ENCODE assay signal across 13 mouse cellular contexts in genomic region chr6:128754265-128754664, GRCm38 (mm10). TPM values are rescaled to one million over a fixed set of nuclear protein-coding genes. Genes with fewer than 3 reads are reported as not detected.
DNase-seq lines count a peak whose midpoint lies in the region; ATAC-seq and TF ChIP-seq lines count a peak whose summit lies in the region.
"Not testable (repeated sequence)": the region's sequence is repeated elsewhere in the genome, so short reads cannot be mapped to it uniquely, and the experiment has no call there.
"Had no signal": no experiment of that assay in that cellular context is flagged by ENCODE, and none has a peak within 500 bp of the region (broad histone marks: within the 10 kb centered on the region; RNA-seq: fewer than 3 reads in every experiment).

No protein-coding gene starts in this region.

- intact Hi-C loops in gastrocnemius, postnatal 14 days (cut with DNase I; ENCODE audit: low total_unique reads) = not testable (repeated sequence)

- peak overlapping the region; percentile 29; the same call in 1 of the 2 replicates for H3K4me3 ChIP-seq in embryonic facial prominence, embryonic 10.5 days
- not testable (repeated sequence) for H3K4me3 ChIP-seq in hindbrain, embryonic 11.5 days (ENCODE audit: low read depth, low read length); limb, embryonic 11.5 days (ENCODE audit: low read depth, low read length); lung, postnatal 0 days (ENCODE audit: low read depth, low read length); neural tube, embryonic 11.5 days (ENCODE audit: low read depth, low read length)

- WGBS in embryonic facial prominence, embryonic 10.5 days = 42% methylated on average over 10 of the region's 10 CpGs
- WGBS in hindbrain, embryonic 11.5 days = 44% methylated on average over 10 of the region's 10 CpGs
- 48% methylated on average over 10 of the region's 10 CpGs for WGBS in limb, embryonic 11.5 days
- 23% methylated on average over 10 of the region's 10 CpGs for WGBS in lung, postnatal 0 days
- WGBS in neural tube, embryonic 11.5 days = 45% methylated on average over 9 of the region's 10 CpGs

- not testable (repeated sequence) for H3K9ac ChIP-seq in hindbrain, embryonic 11.5 days (ENCODE audit: low read depth, low read length); lung, postnatal 0 days (replicated peaks; ENCODE audit: low read depth); neural tube, embryonic 11.5 days (ENCODE audit: low read length)
- 0 out of 2 replicates have a peak overlapping the region, but pooled peaks have one; percentile 12 for H3K9ac ChIP-seq in limb, embryonic 11.5 days (ENCODE audit: low read length)

- peak; percentile 91 for ATAC-seq in cerebellum, adult (ENCODE audit: insufficient number of reproducible peaks, low FRiP score, low TSS enrichment)
- peak; percentile 67 for ATAC-seq in hindbrain, embryonic 11.5 days (ENCODE audit: low FRiP score)
- peak; percentile 68 for ATAC-seq in limb, embryonic 11.5 days (ENCODE audit: insufficient number of reproducible peaks, low FRiP score, low TSS enrichment, low read depth)
- ATAC-seq in lung, postnatal 0 days = peak; percentile 86
- ATAC-seq in neural tube, embryonic 11.5 days (ENCODE audit: insufficient read depth, low FRiP score, low TSS enrichment) = peak; percentile 49; the same call in 1 of the 2 replicates

- not testable (repeated sequence) for TF ChIP-seq EP300 in lung, postnatal 0 days (IDR thresholded peaks at IDR 0.05)

- H3K27me3 ChIP-seq in embryonic facial prominence, embryonic 10.5 days (replicated peaks; ENCODE audit: low read depth, poor library complexity, severe bottlenecking); hindbrain, embryonic 11.5 days (ENCODE audit: control insufficient read depth, insufficient read depth, low read length); limb, embryonic 11.5 days (ENCODE audit: control insufficient read depth, insufficient read depth, low read length); lung, postnatal 0 days (replicated peaks; ENCODE audit: insufficient read depth, low read length); neural tube, embryonic 11.5 days (ENCODE audit: control insufficient read depth, insufficient read depth, low read length): not testable (repeated sequence)

- not testable (repeated sequence) for H3K36me3 ChIP-seq in embryonic facial prominence, embryonic 10.5 days (replicated peaks); hindbrain, embryonic 11.5 days (ENCODE audit: control insufficient read depth, insufficient read depth, low read length); limb, embryonic 11.5 days (ENCODE audit: control insufficient read depth, insufficient read depth, low read length); lung, postnatal 0 days (ENCODE audit: insufficient read depth, low read length); neural tube, embryonic 11.5 days (ENCODE audit: control insufficient read depth, insufficient read depth, low read length)

- DNase-seq in embryonic facial prominence, embryonic 10.5 days (ENCODE audit: low spot score) = peak; percentile 20
- DNase-seq in gastrocnemius, postnatal 14 days = peak; percentile 11
- DNase-seq in hindbrain, embryonic 11.5 days (ENCODE audit: low spot score) = peak; percentile 19
- not testable (repeated sequence) for DNase-seq in limb, embryonic 11.5 days (ENCODE audit: low spot score); neural tube, embryonic 11.5 days (ENCODE audit: low spot score)
- DNase-seq in lung, postnatal 0 days (ENCODE audit: low spot score) = peak; percentile 39
- DNase-seq in thymus, postnatal 0 days (ENCODE audit: low spot score) = peak; percentile 51

- H3K4me1 ChIP-seq in embryonic facial prominence, embryonic 10.5 days; hindbrain, embryonic 11.5 days (replicated peaks; ENCODE audit: control insufficient read depth, insufficient read depth, low read length); limb, embryonic 11.5 days (ENCODE audit: control insufficient read depth, insufficient read depth, low read length); lung, postnatal 0 days (ENCODE audit: insufficient read depth, low read depth, low read length); neural tube, embryonic 11.5 days (ENCODE audit: control insufficient read depth, insufficient read depth, low read length): not testable (repeated sequence)

- H3K9me3 ChIP-seq in embryonic facial prominence, embryonic 10.5 days; hindbrain, embryonic 11.5 days (ENCODE audit: control insufficient read depth, low read length); limb, embryonic 11.5 days (ENCODE audit: control insufficient read depth, low read length); lung, postnatal 0 days (ENCODE audit: low read length); neural tube, embryonic 11.5 days (ENCODE audit: control insufficient read depth, low read length): not testable (repeated sequence)

- not testable (repeated sequence) for H3K4me2 ChIP-seq in hindbrain, embryonic 11.5 days (replicated peaks; ENCODE audit: low read depth, low read length); limb, embryonic 11.5 days (ENCODE audit: low read depth, severe bottlenecking); neural tube, embryonic 11.5 days (ENCODE audit: low read depth)
- H3K4me2 ChIP-seq in lung, postnatal 0 days (replicated peaks; ENCODE audit: low read depth, low read length) = 0 out of 2 replicates have a peak overlapping the region, but pooled peaks have one; percentile 17

- TF ChIP-seq CTCF in lung, postnatal 0 days (IDR thresholded peaks at IDR 0.05) = not testable (repeated sequence)

- peak overlapping the region; percentile 48 for H3K27ac ChIP-seq in embryonic facial prominence, embryonic 10.5 days (replicated peaks)
- H3K27ac ChIP-seq in hindbrain, embryonic 11.5 days (ENCODE audit: low read depth, low read length); limb, embryonic 11.5 days (replicated peaks; ENCODE audit: low read depth, low read length); lung, postnatal 0 days (ENCODE audit: low read length); neural tube, embryonic 11.5 days (ENCODE audit: low read depth, low read length): not testable (repeated sequence)

RNA-seq across cellular contexts. Expression of gene Klrb1, which starts 31.4 kb away (rescaled TPM):
- polyA plus RNA-seq in embryonic facial prominence, embryonic 10.5 days (2016; fragmentation: Nextera tagmentation; extraction: Ambion mirVana) = not detected in 2 replicates
- not detected for total RNA-seq in gastrocnemius, postnatal 14 days (2021)
- polyA plus RNA-seq in hindbrain, embryonic 11.5 days (2014; fragmentation: Nextera tagmentation; extraction: Ambion mirVana) = not detected in 2 replicates
- polyA plus RNA-seq in limb, embryonic 11.5 days (2014; fragmentation: Nextera tagmentation; extraction: Ambion mirVana) = not detected in 2 replicates
- not detected in 2 replicates for polyA plus RNA-seq in lung, postnatal 0 days (2015; fragmentation: Nextera tagmentation; extraction: Ambion mirVana)
- not detected in 2 replicates for polyA plus RNA-seq in neural tube, embryonic 11.5 days (2014; fragmentation: Nextera tagmentation; extraction: Ambion mirVana)
- not detected in 2 replicates for polyA plus RNA-seq in thymus, postnatal 0 days (2015; fragmentation: Nextera tagmentation; extraction: Ambion mirVana)
- total RNA-seq: adrenal gland, adult 8-10 months; G1E; heart, adult 8-10 months; left cerebral cortex, postnatal 25 days had no signal
- polyA plus RNA-seq: erythroblast, embryonic 14.5 days; G1E had no signal

RNA-seq across cellular contexts. Expression of gene Klrb1c, which starts 34.8 kb away (rescaled TPM):
- polyA plus RNA-seq in embryonic facial prominence, embryonic 10.5 days (2016; fragmentation: Nextera tagmentation; extraction: Ambion mirVana) = not detected in 2 replicates
- under 1 TPM in 1 of 2 experiments, not detected in 1; 0.14 TPM for total RNA-seq in gastrocnemius, postnatal 14 days (2021)
- polyA plus RNA-seq in hindbrain, embryonic 11.5 days (2014; fragmentation: Nextera tagmentation; extraction: Ambion mirVana) = 0.06 TPM in 1 of 2 replicates, not detected in the other
- polyA plus RNA-seq in limb, embryonic 11.5 days (2014; fragmentation: Nextera tagmentation; extraction: Ambion mirVana) = not detected in 2 replicates
- 0.41 and 0.50 TPM in 2 replicates for polyA plus RNA-seq in lung, postnatal 0 days (2015; fragmentation: Nextera tagmentation; extraction: Ambion mirVana)
- not detected in 2 replicates for polyA plus RNA-seq in neural tube, embryonic 11.5 days (2014; fragmentation: Nextera tagmentation; extraction: Ambion mirVana)
- 1.5 and 1.6 TPM in 2 replicates for polyA plus RNA-seq in thymus, postnatal 0 days (2015; fragmentation: Nextera tagmentation; extraction: Ambion mirVana)
- total RNA-seq: left cerebral cortex, postnatal 25 days had no signal
- polyA plus RNA-seq: erythroblast, embryonic 14.5 days; G1E had no signal
